Mouse (Mus musculus) MEL (cell line): Measurements from ENCODE around the gene Htt. TPM values are rescaled to one million over a fixed set of nuclear protein-coding genes. Genes with fewer than 3 reads are reported as not detected.

ENCODE experiments used
- DNase-seq: peaks from one replicate; pipeline ENCODE4 v3.0.0; 2011; ENCODE audit warnings: low read depth, low spot score
- H3K27ac ChIP-seq: 2 replicates; pipeline ENCODE4 v1.5.1; 2012; ENCODE audit warnings: low read depth, mild to moderate bottlenecking, control low read depth, low read length, moderate library complexity; ENCODE audit not compliant: control insufficient read depth
- H3K27me3 ChIP-seq, 2 experiments: fragments of 150-350 bp in 1 of 2; sonication (generic) in 1 of 2; 2 replicates each; pipeline ENCODE4 v1.6.1; 2012; ENCODE audit warnings: low read length in 2 of 2, mild to moderate bottlenecking in 2 of 2, improper control_type of control experiment in 1 of 2, moderate library complexity in 1 of 2; ENCODE audit not compliant: insufficient read depth in 2 of 2, control insufficient read depth in 1 of 2
- H3K36me3 ChIP-seq, 2 experiments: 2 replicates each; pipeline ENCODE4 v1.6.1; 2012 to 2014; ENCODE audit warnings: low read length in 2 of 2, improper control_type of control experiment in 1 of 2, inconsistent platforms in 1 of 2, mild to moderate bottlenecking in 1 of 2; ENCODE audit not compliant: insufficient read depth in 2 of 2, control insufficient read depth in 1 of 2
- H3K4me1 ChIP-seq, 2 experiments: fragments of 150-350 bp in 1 of 2; sonication (generic) in 1 of 2; 2 replicates each; pipeline ENCODE4 v1.6.1; 2012; ENCODE audit warnings: low read length in 2 of 2, improper control_type of control experiment in 1 of 2, mild to moderate bottlenecking in 1 of 2; ENCODE audit not compliant: insufficient read depth in 2 of 2, control insufficient read depth in 1 of 2
- H3K4me3 ChIP-seq, 2 experiments: fragments of 150-350 bp in 1 of 2; sonication (generic) in 1 of 2; 2 replicates each; pipeline ENCODE4 v1.5.1; 2012; ENCODE audit warnings: low read depth in 2 of 2, low read length in 2 of 2, mild to moderate bottlenecking in 2 of 2, moderate library complexity in 2 of 2, control low read depth in 1 of 2, improper control_type of control experiment in 1 of 2; ENCODE audit not compliant: control insufficient read depth in 1 of 2, insufficient read depth in 1 of 2
- H3K79me2 ChIP-seq: 2 replicates; pipeline ENCODE4 v1.6.1; 2012; ENCODE audit warnings: mild to moderate bottlenecking, low read length, moderate library complexity; ENCODE audit not compliant: control insufficient read depth, poor library complexity, insufficient read depth
- H3K9ac ChIP-seq: 2 replicates; pipeline ENCODE4 v1.6.1; 2012; ENCODE audit warnings: low read depth, mild to moderate bottlenecking, control low read depth, low read length, moderate library complexity; ENCODE audit not compliant: control insufficient read depth, poor library complexity, severe bottlenecking
- H3K9me3 ChIP-seq: fragments of 150-350 bp; sonication (generic); replicated peaks from 2 replicates; pipeline ENCODE4 v1.6.1; 2012; ENCODE audit warnings: mild to moderate bottlenecking, low read length, improper control_type of control experiment, moderate library complexity; ENCODE audit not compliant: insufficient read depth
- CHD2 ChIP-seq: IDR thresholded peaks from 2 replicates; pipeline ENCODE4 v1.6.1; 2011; ENCODE audit warnings: low read length, improper control_type of control experiment
- CTCF ChIP-seq, 3 experiments: IDR thresholded peaks in 2 of 3; conservative IDR thresholded peaks in 1 of 3; 2 replicates each; pipeline ENCODE4 v1.5.1; 2011 to 2012; ENCODE audit warnings: low read length in 3 of 3, low read depth in 2 of 3, mild to moderate bottlenecking in 2 of 3, improper control_type of control experiment in 1 of 3, inconsistent platforms in 1 of 3, mixed read lengths in 1 of 3, moderate library complexity in 1 of 3; ENCODE audit not compliant: control insufficient read depth in 1 of 3, insufficient read depth in 1 of 3, poor library complexity in 1 of 3, severe bottlenecking in 1 of 3
- ETS1 ChIP-seq: IDR thresholded peaks from 2 replicates; pipeline ENCODE4 v1.6.1; 2012; ENCODE audit warnings: low read depth, mild to moderate bottlenecking, inconsistent platforms, low read length, improper control_type of control experiment, moderate library complexity
- GABPA ChIP-seq: IDR thresholded peaks from 2 replicates; pipeline ENCODE4 v1.6.1; 2012; ENCODE audit warnings: low read depth, mild to moderate bottlenecking, inconsistent platforms, low read length, improper control_type of control experiment, moderate library complexity
- JUND ChIP-seq: IDR thresholded peaks from 2 replicates; pipeline ENCODE4 v1.6.1; 2011; ENCODE audit warnings: low read depth, mild to moderate bottlenecking, improper control_type of control experiment, low read length
- MXI1 ChIP-seq: IDR thresholded peaks from 2 replicates; pipeline ENCODE4 v1.6.1; 2011; ENCODE audit warnings: mild to moderate bottlenecking, low read depth, low read length, improper control_type of control experiment
- TCF12 ChIP-seq: IDR thresholded peaks from 2 replicates; pipeline ENCODE4 v1.6.1; 2014; ENCODE audit warnings: low read depth, mild to moderate bottlenecking, inconsistent platforms, low read length, improper control_type of control experiment, moderate library complexity
- ZC3H11A ChIP-seq: IDR thresholded peaks from 2 replicates; pipeline ENCODE4 v1.6.1; 2012; ENCODE audit warnings: low read depth, mild to moderate bottlenecking, inconsistent platforms, low read length, improper control_type of control experiment
- ZKSCAN1 ChIP-seq: IDR thresholded peaks from 2 replicates; pipeline ENCODE4 v1.6.1; 2012; ENCODE audit warnings: low read depth, mild to moderate bottlenecking, inconsistent platforms, low read length, improper control_type of control experiment, moderate library complexity
- polyA plus RNA-seq, 2 experiments: library from polyadenylated mRNA; stranded (reverse) in 1 of 2; unstranded in 1 of 2; fragments of >175 nt in 1 of 2; fragments of >200 nt in 1 of 2; gene quantifications; 2 replicates each; pipeline versions ENCODE4 v1.2.1 to v1.2.4; 2012; ENCODE audit warnings: low replicate concordance in 2 of 2, low read depth in 1 of 2; ENCODE audit not compliant: insufficient read length in 2 of 2, insufficient read depth in 1 of 2, missing spikeins in 1 of 2
- total RNA-seq: library from RNA; depleted of rRNA; stranded (reverse); fragments of 300-350 nt; gene quantifications from 2 replicates; pipeline ENCODE4 v1.2.3, GENCODE M21; 2012

The Htt gene
- total and polyA plus RNA-seq, 3 experiments, result 27.0 to 33.0 TPM; not detected in 1

- H3K79me2 ChIP-seq, result no peaks in the 10 kb centered on the region
- H3K4me1 ChIP-seq, result no peaks in the 10 kb centered on the region; a peak in 1 of 4 replicates
- H3K9ac ChIP-seq, result no peak overlapping the region
- H3K36me3 ChIP-seq, result peaks cover 0 to 11% of the 10 kb centered on the region in 2 experiments; a peak in 2 of 4 replicates
- no peak overlapping the region for H3K4me3 ChIP-seq
- no peak for DNase-seq
- no peaks in the 10 kb centered on the region for H3K9me3 ChIP-seq
- no peaks in the 10 kb centered on the region for H3K27me3 ChIP-seq
- TF ChIP-seq TCF12 (no peak), CTCF (IDR thresholded peaks at IDR 0.05 in 2 of 3, conservative IDR thresholded peaks at IDR 0.05 in 1 of 3; ENCODE audit: control insufficient read depth in 1 of 3, insufficient read depth in 1 of 3, low read depth in 2 of 3, low read length in 3 of 3, poor library complexity in 1 of 3, severe bottlenecking in 1 of 3) (no peak), JUND (no peak), ZKSCAN1 (no peak)
- TF ChIP-seq, all 39 proteins: peak for 0
- H3K27ac ChIP-seq, result no peak overlapping the region
These were observed 145.7 kb downstream of the Htt start for GRCm38 (mm10) chr5:34907230-34907629.

DNA sequence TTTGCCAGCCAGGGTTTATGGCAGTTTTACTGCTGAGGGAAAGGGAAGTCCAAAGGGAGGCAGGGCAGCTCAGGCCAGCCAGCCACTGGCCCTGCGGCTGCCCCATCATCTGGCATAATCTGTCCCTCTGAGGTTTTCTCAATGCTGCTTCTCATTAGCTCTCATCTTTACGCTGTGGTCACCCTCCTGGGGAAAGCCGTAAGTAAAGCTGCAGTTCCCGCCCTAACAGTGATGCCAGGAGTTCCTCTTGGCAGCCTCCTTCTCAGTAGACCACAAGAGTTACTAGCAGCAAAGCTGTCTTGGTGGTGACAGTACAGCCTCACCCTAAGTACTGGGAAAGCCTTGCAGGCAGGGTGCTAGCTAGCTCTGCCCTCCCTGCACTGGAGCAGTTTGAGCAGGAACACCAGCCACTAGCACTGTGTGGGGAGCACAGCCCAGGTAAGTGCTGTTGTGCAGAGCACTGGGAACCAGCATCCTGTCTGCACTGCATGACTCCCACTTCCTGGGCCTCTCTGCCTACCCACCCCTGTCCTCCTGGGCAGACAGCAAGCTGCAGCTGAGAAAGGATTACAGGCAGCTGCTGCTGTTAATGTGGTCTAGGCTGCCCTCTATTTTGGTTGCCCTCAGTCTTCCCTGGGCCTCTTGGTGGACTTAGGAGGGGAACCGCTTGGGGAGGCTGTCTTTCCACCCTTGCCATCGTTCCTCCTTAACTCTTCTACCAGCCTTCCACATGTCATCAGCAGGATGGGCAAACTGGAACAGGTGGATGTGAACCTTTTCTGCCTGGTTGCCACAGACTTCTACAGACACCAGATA, 146.6 kb downstream of the Htt start, which contains the start of gene Msantd1:
TSS of gene Msantd1 (plus strand) at position 103 of the 816 bp plus-strand sequence.
- Histone ChIP-seq H3K9me3 (no peaks in the 10 kb centered on the region), H3K4me1 (no peaks in the 10 kb centered on the region; a peak in 1 of 4 replicates), H3K9ac (no peak within 1 kb of the TSS), H3K27ac (no peak within 1 kb of the TSS), H3K79me2 (no peaks in the 10 kb centered on the region), H3K36me3 (peaks cover 0 to 11% of the 10 kb centered on the region in 2 experiments; a peak in 2 of 4 replicates), H3K27me3 (no peaks in the 10 kb centered on the region), H3K4me3 (no peak within 1 kb of the TSS)
- peak; percentile 62 for DNase-seq
- TF ChIP-seq ZC3H11A (no peak), CHD2 (no peak), GABPA (no peak), MXI1 (no peak)

DNA sequence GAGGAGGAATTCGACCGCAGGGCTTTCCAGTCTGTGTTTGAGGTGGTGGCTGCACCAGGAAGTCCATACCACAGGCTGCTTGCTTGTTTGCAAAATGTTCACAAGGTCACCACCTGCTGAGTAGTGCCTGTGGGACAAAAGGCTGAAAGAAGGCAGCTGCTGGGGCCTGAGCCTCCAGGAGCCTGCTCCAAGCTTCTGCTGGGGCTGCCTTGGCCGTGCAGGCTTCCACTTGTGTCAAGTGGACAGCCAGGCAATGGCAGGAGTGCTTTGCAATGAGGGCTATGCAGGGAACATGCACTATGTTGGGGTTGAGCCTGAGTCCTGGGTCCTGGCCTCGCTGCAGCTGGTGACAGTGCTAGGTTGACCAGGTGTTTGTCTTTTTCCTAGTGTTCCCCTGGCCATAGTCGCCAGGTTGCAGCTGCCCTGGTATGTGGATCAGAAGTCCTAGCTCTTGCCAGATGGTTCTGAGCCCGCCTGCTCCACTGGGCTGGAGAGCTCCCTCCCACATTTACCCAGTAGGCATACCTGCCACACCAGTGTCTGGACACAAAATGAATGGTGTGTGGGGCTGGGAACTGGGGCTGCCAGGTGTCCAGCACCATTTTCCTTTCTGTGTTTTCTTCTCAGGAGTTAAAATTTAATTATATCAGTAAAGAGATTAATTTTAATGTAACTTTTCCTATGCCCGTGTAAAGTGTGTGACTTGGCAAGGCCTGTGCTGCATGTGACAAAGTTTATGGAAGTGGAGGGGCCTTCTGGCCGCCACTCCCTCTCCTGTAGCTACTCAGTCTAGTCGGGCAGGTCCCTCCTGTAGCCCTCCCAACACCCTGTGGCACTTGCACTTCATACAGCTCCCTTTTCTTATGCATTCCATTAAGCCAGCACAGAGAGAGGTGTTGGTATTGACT, 147.4 kb downstream of the Htt start:
- Histone ChIP-seq H3K27ac (no peak overlapping the region), H3K9me3 (no peaks in the 10 kb centered on the region), H3K36me3 (peaks cover 0 to 11% of the 10 kb centered on the region in 2 experiments; a peak in 2 of 4 replicates), H3K4me3 (no peak overlapping the region)
- DNase-seq, result no peak
- no peak for TF ChIP-seq ETS1
- TF ChIP-seq, all 39 proteins: peak for 0
- Histone ChIP-seq H3K4me1 (no peaks in the 10 kb centered on the region; a peak in 1 of 4 replicates), H3K27me3 (no peaks in the 10 kb centered on the region), H3K9ac (no peak overlapping the region), H3K79me2 (no peaks in the 10 kb centered on the region)
